Mouse (Mus musculus) left cerebral cortex, adult 2 months (tissue): Measurements from ENCODE around the gene Atp5mpl. TPM values are rescaled to one million over a fixed set of nuclear protein-coding genes. Genes with fewer than 3 reads are reported as not detected.

Source experiments
- DNase-seq, 2 experiments: peaks; one replicate each; pipeline ENCODE4 v3.0.0; 2021 to 2022; ENCODE audit warnings: low spot score in 2 of 2, mixed read lengths in 1 of 2; ENCODE audit errors: extremely low spot score in 1 of 2
- H3K27ac ChIP-seq: fragments of 200-600 bp; 2 replicates; pipeline ENCODE4 v1.8.1; 2022
- H3K4me3 ChIP-seq: fragments of 200-600 bp; 2 replicates; pipeline ENCODE4 v1.8.1; 2022
- CTCF ChIP-seq: fragments of 200-600 bp; IDR thresholded peaks from 2 replicates; pipeline ENCODE4 v1.8.1; 2022; ENCODE audit warnings: antibody characterized with exemption, mild to moderate bottlenecking, moderate library complexity
- intact Hi-C: fragments of 180-260 bp; cut with DNase I; formaldehyde crosslinking; loops from one replicate; pipeline ENCODE4 v1.15.1; 2025
- total RNA-seq, 2 experiments: library from RNA; stranded (reverse); gene quantifications; 2 replicates each; pipeline ENCODE4 v1.2.3; 2021

The Atp5mpl gene
- total RNA-seq, 2 experiments from 2014 or later = 328 to 341 TPM

DNA sequence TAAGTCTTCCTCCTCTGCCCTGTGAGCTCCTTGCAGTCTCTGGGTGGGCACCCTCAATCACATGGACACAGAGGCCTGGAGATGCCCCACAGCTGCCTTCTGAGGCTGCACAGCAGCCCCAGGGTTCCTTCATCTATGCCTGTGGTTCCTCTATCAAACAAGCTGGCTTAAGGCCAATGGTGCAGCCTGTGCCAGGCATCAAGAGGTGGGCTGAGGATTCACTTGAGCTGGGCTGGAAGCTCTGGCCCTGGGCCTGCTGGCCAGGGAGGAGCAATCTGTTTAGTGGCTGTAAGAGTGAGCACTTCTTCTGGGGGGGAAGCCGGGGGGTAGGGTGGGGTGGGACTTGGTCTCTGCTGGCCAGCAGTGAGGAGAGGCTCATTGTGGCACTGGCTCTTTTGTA lies 39.4 kb downstream of the Atp5mpl start:
- intact Hi-C loops = no loop called here
- Histone ChIP-seq H3K27ac (no peak overlapping the region), H3K4me3 (no peak overlapping the region)

DNA sequence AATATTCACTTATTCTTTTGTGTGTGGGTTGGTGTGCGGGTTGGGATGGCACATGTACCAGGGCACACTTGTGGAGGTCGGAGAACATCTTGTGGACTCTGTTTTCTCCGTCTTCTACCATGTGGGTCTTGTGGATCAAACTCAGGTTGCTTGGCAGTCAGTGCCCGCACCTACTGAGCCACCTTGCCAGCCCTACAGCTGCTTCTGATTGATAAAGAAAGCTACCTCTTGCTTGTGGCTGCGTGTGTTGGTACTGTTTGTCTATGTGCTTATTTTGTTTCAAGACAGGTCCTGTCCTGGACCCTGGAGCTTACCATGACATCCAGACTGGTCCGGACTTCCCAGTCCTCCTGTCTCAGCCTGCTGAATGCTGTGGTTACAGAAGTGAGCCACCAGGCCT lies 43.7 kb downstream of the Atp5mpl start:
- intact Hi-C loops = no loop called here
- no peak for DNase-seq
- H3K27ac ChIP-seq = no peak overlapping the region

More for the DNA sequence above, 39.4 kb downstream of the Atp5mpl start:
- no peak for TF ChIP-seq CTCF
- DNase-seq = no peak

DNA sequence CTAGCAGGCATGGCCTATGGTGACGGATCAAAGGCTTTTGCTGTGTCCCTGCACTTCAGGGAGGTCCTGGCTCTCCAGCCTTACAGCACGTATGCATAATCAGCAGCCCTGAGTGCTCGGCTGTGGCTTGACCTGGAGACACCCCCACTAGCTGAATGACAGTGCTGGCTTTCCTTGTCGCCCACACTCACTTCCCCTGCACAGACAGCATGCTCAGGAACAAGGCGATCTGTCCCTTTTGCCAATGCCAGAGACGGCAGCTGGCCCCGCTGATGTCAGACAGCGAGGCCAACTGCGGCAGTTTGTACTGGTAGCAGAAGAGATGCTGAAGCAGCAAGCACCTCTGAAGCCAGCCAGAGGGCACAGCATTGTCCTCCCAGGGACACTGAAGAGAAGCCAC lies 46.7 kb downstream of the Atp5mpl start:
- DNase-seq = peak; percentile 20 to 41
- Histone ChIP-seq H3K4me3 (no peak overlapping the region), H3K27ac (no peak overlapping the region)
- TF ChIP-seq CTCF = no peak
- intact Hi-C loops = no loop called here

More for the DNA sequence above, 43.7 kb downstream of the Atp5mpl start:
- no peak overlapping the region for H3K4me3 ChIP-seq
- no peak for TF ChIP-seq CTCF

DNA sequence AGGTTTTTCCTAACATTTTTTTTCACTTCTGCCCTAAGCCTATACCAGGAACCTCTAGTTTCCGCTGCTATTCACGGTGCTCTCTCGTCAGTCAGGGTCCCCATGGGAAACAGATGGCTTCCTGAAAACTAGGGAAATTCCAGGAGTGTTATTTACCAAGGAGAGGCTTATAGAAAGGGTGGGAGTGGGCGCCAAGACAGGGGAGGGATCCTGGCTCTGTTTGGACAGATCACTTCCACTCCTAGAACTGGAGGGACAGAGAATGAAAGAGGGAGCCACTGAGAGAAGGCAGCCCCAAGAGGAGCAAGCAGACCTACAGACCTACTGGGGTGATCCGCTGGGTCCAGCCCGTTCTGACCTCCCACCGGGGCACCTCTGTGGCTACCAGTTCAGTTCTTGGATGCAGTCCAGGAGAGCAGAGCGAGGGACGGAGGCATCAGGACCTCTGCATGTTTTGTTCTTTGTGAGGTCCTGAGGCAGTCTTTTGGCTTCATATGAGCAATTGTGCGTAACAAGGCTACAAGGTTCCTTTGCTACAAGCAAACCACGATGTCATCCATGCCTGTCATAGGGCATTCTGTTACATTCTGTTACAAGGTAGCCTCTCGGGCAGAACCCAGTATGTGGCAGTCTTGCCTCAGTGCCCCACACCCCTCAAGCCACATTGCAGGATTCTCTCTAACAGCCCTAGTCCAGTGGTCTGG lies 50.1 kb downstream of the Atp5mpl start:
- no peak overlapping the region for H3K4me3 ChIP-seq
- H3K27ac ChIP-seq = no peak overlapping the region
- TF ChIP-seq CTCF = no peak
- DNase-seq = no peak
- intact Hi-C loops = no loop called here

DNA sequence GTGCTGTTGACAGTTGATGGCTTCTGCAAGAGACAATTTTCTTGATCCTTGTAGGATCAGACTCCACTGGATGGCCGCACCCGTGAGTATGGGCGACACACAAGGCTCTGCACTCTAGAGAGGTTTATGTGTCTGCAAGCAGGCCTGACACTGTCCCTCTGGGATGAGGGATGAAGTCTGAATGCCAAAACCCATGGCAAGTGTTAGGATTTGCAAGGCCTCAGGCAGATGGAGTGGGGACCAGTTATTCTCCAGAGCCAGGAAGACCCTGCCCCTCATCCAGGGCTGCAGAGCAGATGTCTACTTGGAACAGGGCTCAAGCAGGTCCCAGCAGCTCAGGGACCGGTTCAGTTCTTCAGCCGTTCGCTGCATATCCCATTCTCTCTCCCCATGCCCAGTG lies 51.0 kb downstream of the Atp5mpl start:
- Histone ChIP-seq H3K27ac (no peak overlapping the region), H3K4me3 (no peak overlapping the region)
- DNase-seq = no peak
- TF ChIP-seq CTCF = no peak
- intact Hi-C loops = no loop called here

DNA sequence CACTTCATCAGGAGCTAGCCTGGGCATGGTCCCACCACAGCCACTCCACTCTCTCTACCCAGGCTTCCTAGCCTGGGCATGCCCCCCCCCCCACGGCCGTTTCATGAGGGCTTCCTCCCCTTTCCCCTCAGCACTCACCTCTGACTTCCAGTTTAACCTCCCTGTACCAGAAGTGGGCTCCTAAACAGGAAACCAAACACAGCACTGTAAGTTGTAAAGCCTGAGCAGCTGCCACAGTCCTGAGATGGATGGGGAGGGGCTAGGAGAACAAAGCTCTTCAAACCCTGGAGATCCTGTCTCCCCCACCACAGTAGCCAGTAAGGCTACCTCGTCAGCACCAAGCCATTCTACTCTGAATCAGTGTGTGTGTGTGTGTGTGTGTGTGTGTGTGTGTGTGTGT lies 52.7 kb downstream of the Atp5mpl start:
- H3K27ac ChIP-seq = no peak overlapping the region
- DNase-seq = no peak
- TF ChIP-seq CTCF = no peak
- no peak overlapping the region for H3K4me3 ChIP-seq
- intact Hi-C loops = no loop called here

DNA sequence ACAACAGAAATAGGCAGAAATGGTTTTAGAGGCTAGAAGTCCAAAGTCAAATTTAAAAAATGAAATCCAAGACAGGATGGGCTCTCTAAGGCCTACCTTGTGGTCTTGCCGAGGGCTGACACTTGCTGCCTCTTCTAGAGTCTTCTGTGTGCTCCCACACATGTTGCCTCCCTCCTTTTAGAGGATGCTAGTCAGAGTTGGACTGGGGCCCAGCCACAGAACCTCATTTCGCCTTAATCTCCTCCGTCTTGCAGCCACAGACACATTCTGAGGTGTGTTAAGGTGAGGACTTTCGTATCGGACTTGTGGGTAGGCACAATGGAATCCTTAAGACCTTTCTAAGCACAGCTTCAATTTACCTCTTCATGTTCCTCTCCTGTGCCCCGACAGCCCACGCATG lies 54.0 kb downstream of the Atp5mpl start:
- H3K27ac ChIP-seq = no peak overlapping the region
- no peak for TF ChIP-seq CTCF
- no peak overlapping the region for H3K4me3 ChIP-seq
- DNase-seq = no peak
- intact Hi-C loops = no loop called here

DNA sequence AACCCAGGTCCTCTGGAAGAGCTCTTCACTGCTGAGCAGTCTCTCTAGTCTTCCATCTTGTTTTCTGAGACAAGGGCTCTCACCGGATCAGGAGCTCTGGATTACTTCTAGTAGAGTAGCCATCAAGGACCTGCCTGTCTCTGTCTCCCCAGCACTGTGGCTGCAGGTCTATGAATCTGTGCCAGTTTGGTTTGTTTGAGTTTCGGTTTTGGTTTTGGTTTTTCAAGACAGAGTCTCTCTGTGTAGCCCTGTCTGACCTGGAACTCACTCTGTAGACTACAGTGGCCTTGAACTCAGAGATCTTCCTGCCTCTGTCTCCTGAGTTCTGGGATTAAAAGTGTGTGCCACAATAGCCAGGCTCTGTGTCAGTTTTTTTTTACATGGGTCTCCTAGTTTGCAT lies 55.0 kb downstream of the Atp5mpl start:
- H3K4me3 ChIP-seq = no peak overlapping the region
- intact Hi-C loops = no loop called here
- no peak for TF ChIP-seq CTCF
- H3K27ac ChIP-seq = no peak overlapping the region
- DNase-seq = no peak

Other genes with a start within 250 kb of the Atp5mpl start
- gene Klc1, start 208.1 kb downstream of the Atp5mpl start, total RNA-seq = 100 to 1,000 TPM; 746 to 823 TPM
- gene Xrcc3, start 153.1 kb downstream of the Atp5mpl start, total RNA-seq = 1 to 10 TPM; 3.1 to 3.4 TPM
- 10 to 100 TPM; 20.5 to 21.0 TPM for gene Zfyve21, start 152.8 kb downstream of the Atp5mpl start, total RNA-seq
- 10 to 100 TPM; 59.4 to 61.0 TPM for gene Ppp1r13b, start 58.9 kb downstream of the Atp5mpl start, total RNA-seq
- under 1 TPM; 0.56 to 0.57 TPM for gene Tdrd9, start 4.6 kb upstream of the Atp5mpl start, total RNA-seq
- under 1 TPM in 1 of 2 experiments, not detected in 1; 0.50 TPM for gene Rd3l, start 14.3 kb upstream of the Atp5mpl start, total RNA-seq
- gene Aspg, start 139.7 kb upstream of the Atp5mpl start, total RNA-seq = 1 to 10 TPM; 4.7 to 4.9 TPM
- gene Kif26a, start 179.2 kb upstream of the Atp5mpl start, total RNA-seq = 1 to 10 TPM; 4.9 to 5.2 TPM